Mouse (Mus musculus): Measurements from ENCODE around the gene Gc. TPM values are rescaled to one million over a fixed set of nuclear protein-coding genes. Genes with fewer than 3 reads are reported as not detected.

The Gc gene
- polyA plus RNA-seq (2014; fragmentation: Nextera tagmentation; extraction: Ambion mirVana): not detected in 2 replicates

DNA sequence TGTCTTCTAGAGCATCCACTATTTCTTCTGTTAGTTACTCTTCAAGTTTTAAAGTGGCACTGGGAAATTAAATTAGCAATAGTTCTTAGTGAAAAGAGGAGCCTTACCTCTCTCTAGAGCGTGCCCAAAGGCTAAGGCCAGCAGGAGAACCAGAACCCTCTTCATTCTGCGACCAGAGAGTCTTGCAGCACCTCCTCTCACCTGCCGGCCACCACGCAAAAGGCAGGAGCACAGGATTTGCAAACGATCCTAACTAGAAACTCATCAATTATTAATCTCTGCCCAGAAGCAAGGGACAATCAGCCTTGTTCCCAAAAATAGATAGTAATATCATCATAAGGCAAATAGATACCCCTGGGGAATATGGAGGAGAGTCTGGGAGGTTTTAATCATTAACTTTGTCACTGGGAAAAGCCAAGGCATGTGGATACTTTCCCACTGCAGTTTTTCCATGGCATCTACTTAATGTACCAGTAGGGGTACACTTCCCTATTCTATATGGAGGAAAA, at the start of gene Gc:
TSS of gene Gc (minus strand) at position 345 of the 509 bp plus-strand sequence.
- Histone ChIP-seq H3K9ac (replicated peaks; ENCODE audit: low read length) (no peak within 1 kb of the TSS), H3K27ac (replicated peaks; ENCODE audit: low read depth, low read length) (no peak within 1 kb of the TSS), H3K36me3 (ENCODE audit: control insufficient read depth, insufficient read depth, low read length) (no peaks in the 10 kb centered on the region), H3K4me2 (ENCODE audit: low read length) (no peak within 1 kb of the TSS), H3K27me3 (ENCODE audit: control insufficient read depth, insufficient read depth, low read length) (no peaks in the 10 kb centered on the region), H3K4me1 (ENCODE audit: control insufficient read depth, insufficient read depth, low read length) (no peaks in the 10 kb centered on the region), H3K9me3 (ENCODE audit: control insufficient read depth, low read length) (no peaks in the 10 kb centered on the region), H3K4me3 (replicated peaks; ENCODE audit: low read depth, low read length) (no peak within 1 kb of the TSS)
- DNase-seq (no peak), ATAC-seq (ENCODE audit: low FRiP score, low TSS enrichment) (no peak)
- WGBS: 69% methylated on average over 5 of the region's 5 CpGs

DNA sequence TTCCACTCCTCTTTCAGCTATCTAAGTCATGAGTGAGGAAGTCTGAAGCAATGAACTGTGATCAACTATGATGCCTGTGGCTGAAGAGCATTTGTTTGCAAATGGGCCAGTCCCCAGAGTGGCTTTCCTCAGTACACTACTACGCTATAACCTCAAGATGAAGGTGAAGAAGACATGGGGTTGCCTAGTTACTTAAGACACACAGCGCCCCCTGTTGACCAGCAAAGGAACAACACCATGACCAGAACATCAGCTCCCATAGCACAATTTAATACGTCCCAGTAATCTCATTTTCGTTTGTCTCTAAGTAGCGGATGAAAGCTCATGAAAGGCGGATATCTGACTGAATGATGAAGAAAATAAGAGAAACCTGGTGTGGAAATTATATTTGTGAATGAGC, 42.5 kb upstream of the Gc start:
- Histone ChIP-seq H3K27me3 (ENCODE audit: control insufficient read depth, insufficient read depth, low read length) (no peaks in the 10 kb centered on the region), H3K9ac (replicated peaks; ENCODE audit: low read length) (no peak overlapping the region), H3K9me3 (ENCODE audit: control insufficient read depth, low read length) (no peaks in the 10 kb centered on the region), H3K36me3 (ENCODE audit: control insufficient read depth, insufficient read depth, low read length) (no peaks in the 10 kb centered on the region), H3K4me1 (ENCODE audit: control insufficient read depth, insufficient read depth, low read length) (no peaks in the 10 kb centered on the region), H3K4me3 (replicated peaks; ENCODE audit: low read depth, low read length) (no peak overlapping the region), H3K4me2 (ENCODE audit: low read length) (no peak overlapping the region), H3K27ac (replicated peaks; ENCODE audit: low read depth, low read length) (no peak overlapping the region)
- WGBS: 61% methylated on average over 6 of the region's 6 CpGs
- ATAC-seq (ENCODE audit: low FRiP score, low TSS enrichment): no peak
- no peak for DNase-seq

DNA sequence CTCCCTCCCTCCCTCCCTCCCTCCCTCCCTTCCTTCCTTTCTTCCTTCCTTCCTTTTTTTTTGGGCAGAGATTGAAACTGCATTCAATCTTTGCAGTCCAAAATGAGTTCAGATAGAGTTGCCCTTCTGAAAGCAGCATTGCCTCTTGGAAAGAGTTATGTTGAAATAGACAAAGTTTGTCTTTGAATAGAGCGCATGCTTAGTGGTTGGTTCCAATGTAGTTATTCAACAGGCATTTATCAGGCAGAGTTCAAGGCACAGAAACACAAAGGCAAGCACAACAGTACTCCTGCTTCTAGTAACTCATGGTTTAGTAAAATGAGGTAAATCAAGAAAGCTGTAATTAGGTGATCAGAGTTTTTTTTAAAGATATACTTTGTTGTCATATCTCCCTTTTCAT, 34.9 kb upstream of the Gc start:
- DNase-seq (no peak), ATAC-seq (ENCODE audit: low FRiP score, low TSS enrichment) (no peak)
- WGBS: 91% methylated on average over 1 of the region's 1 CpGs
- H3K4me1 ChIP-seq (ENCODE audit: control insufficient read depth, insufficient read depth, low read length): no peaks in the 10 kb centered on the region
- H3K4me3 ChIP-seq (replicated peaks; ENCODE audit: low read depth, low read length): no peak overlapping the region
- no peaks in the 10 kb centered on the region for H3K9me3 ChIP-seq (ENCODE audit: control insufficient read depth, low read length)
- H3K4me2 ChIP-seq (ENCODE audit: low read length): no peak overlapping the region
- no peaks in the 10 kb centered on the region for H3K36me3 ChIP-seq (ENCODE audit: control insufficient read depth, insufficient read depth, low read length)
- H3K27ac ChIP-seq (replicated peaks; ENCODE audit: low read depth, low read length): no peak overlapping the region
- H3K9ac ChIP-seq (replicated peaks; ENCODE audit: low read length): no peak overlapping the region
- H3K27me3 ChIP-seq (ENCODE audit: control insufficient read depth, insufficient read depth, low read length): no peaks in the 10 kb centered on the region

DNA sequence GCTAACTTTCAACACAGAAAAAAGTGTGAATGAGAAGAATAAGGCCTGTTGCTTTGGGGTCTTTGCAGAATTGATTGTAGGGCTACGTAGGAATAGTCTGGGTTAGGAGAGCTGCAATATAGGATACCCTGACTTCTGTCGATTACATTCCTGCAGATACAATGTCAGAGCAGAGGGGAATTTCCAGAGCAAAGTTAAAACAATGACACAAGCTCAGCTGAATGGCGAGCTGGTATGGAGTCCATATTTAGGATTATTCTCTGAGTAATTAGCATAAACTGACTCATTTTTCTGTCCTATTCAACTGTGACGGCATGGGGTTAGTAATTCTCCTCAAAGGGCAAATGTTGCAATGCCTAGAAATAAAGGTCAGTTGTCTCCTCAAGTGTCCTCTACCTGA, 12.8 kb upstream of the Gc start:
- 68% methylated on average over 4 of the region's 4 CpGs for WGBS
- Histone ChIP-seq H3K4me3 (replicated peaks; ENCODE audit: low read depth, low read length) (no peak overlapping the region), H3K4me1 (ENCODE audit: control insufficient read depth, insufficient read depth, low read length) (no peaks in the 10 kb centered on the region), H3K4me2 (ENCODE audit: low read length) (no peak overlapping the region), H3K9me3 (ENCODE audit: control insufficient read depth, low read length) (no peaks in the 10 kb centered on the region), H3K27ac (replicated peaks; ENCODE audit: low read depth, low read length) (no peak overlapping the region), H3K36me3 (ENCODE audit: control insufficient read depth, insufficient read depth, low read length) (no peaks in the 10 kb centered on the region), H3K9ac (replicated peaks; ENCODE audit: low read length) (no peak overlapping the region), H3K27me3 (ENCODE audit: control insufficient read depth, insufficient read depth, low read length) (no peaks in the 10 kb centered on the region)
- DNase-seq (no peak), ATAC-seq (ENCODE audit: low FRiP score, low TSS enrichment) (no peak)

DNA sequence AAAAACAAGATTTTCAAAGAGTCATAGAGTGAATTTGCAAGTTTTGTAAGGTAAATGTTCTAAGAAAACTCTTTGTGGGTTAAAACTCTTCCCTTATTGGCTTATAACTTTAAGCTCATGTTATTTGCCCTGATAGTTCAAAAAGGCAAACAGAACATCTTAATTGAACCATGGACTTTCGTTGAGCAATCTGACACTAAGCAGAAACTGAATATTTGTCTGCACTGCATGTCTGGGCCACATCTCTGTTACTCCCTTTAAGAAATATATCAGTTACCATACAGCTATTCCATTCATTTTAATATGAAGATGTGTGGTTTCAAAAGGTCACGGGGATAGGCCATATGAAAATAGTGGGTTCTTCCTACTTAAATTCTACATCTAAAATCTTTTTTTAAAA, 10.2 kb upstream of the Gc start:
- no peaks in the 10 kb centered on the region for H3K27me3 ChIP-seq (ENCODE audit: control insufficient read depth, insufficient read depth, low read length)
- 83% methylated on average over 2 of the region's 2 CpGs for WGBS
- H3K9ac ChIP-seq (replicated peaks; ENCODE audit: low read length): no peak overlapping the region
- ATAC-seq (ENCODE audit: low FRiP score, low TSS enrichment) (no peak), DNase-seq (no peak)
- H3K4me2 ChIP-seq (ENCODE audit: low read length): no peak overlapping the region
- no peaks in the 10 kb centered on the region for H3K9me3 ChIP-seq (ENCODE audit: control insufficient read depth, low read length)
- H3K27ac ChIP-seq (replicated peaks; ENCODE audit: low read depth, low read length): no peak overlapping the region
- H3K36me3 ChIP-seq (ENCODE audit: control insufficient read depth, insufficient read depth, low read length): no peaks in the 10 kb centered on the region
- H3K4me1 ChIP-seq (ENCODE audit: control insufficient read depth, insufficient read depth, low read length): no peaks in the 10 kb centered on the region
- no peak overlapping the region for H3K4me3 ChIP-seq (replicated peaks; ENCODE audit: low read depth, low read length)

DNA sequence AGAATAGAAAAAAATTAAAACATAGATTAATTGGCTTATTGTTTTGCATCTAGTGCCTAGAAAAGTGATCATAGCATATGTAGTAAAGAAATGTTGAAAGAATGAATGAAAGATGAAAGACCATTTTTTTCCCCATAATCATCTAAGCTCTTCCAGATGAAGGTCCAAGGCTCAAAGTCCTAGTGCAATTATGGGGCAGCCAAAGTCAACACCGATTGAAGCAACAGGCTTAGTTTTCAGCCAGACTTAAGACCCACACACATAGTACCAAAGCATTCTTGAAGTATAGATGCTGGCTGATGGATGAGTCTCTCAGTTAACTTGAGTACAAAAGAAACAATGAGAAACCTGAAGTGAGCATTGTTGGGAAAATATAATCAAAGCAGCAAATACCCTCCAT, 9.3 kb upstream of the Gc start:
- Histone ChIP-seq H3K4me2 (ENCODE audit: low read length) (no peak overlapping the region), H3K4me1 (ENCODE audit: control insufficient read depth, insufficient read depth, low read length) (no peaks in the 10 kb centered on the region), H3K9me3 (ENCODE audit: control insufficient read depth, low read length) (no peaks in the 10 kb centered on the region), H3K4me3 (replicated peaks; ENCODE audit: low read depth, low read length) (no peak overlapping the region), H3K9ac (replicated peaks; ENCODE audit: low read length) (no peak overlapping the region), H3K36me3 (ENCODE audit: control insufficient read depth, insufficient read depth, low read length) (no peaks in the 10 kb centered on the region), H3K27ac (replicated peaks; ENCODE audit: low read depth, low read length) (no peak overlapping the region), H3K27me3 (ENCODE audit: control insufficient read depth, insufficient read depth, low read length) (no peaks in the 10 kb centered on the region)
- 88% methylated on average over 1 of the region's 1 CpGs for WGBS
- DNase-seq: no peak
- ATAC-seq (ENCODE audit: low FRiP score, low TSS enrichment): no peak

DNA sequence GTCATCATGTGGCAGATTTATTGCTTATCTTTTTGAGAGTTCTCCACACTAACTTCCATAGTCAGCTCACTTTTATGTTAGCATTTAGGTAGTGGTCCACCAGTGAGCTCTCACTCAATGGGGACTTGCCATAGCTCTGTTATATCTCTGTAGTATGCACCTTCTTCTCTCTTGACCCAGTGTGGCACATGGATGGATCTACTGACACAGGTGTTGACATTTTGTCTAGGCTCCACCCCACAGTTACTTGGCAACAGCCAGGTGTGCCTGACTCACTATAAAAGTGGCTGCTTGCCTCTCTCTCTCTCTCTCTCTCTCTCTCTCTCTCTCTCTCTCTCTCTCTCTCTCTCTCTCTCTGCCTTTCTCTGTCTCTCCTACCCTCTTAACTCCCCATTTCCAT, 8.6 kb upstream of the Gc start:
- Histone ChIP-seq H3K4me3 (replicated peaks; ENCODE audit: low read depth, low read length) (no peak overlapping the region), H3K27ac (replicated peaks; ENCODE audit: low read depth, low read length) (no peak overlapping the region), H3K9ac (replicated peaks; ENCODE audit: low read length) (no peak overlapping the region), H3K27me3 (ENCODE audit: control insufficient read depth, insufficient read depth, low read length) (no peaks in the 10 kb centered on the region), H3K9me3 (ENCODE audit: control insufficient read depth, low read length) (no peaks in the 10 kb centered on the region), H3K36me3 (ENCODE audit: control insufficient read depth, insufficient read depth, low read length) (no peaks in the 10 kb centered on the region), H3K4me1 (ENCODE audit: control insufficient read depth, insufficient read depth, low read length) (no peaks in the 10 kb centered on the region), H3K4me2 (ENCODE audit: low read length) (no peak overlapping the region)
- no peak for DNase-seq
- no peak for ATAC-seq (ENCODE audit: low FRiP score, low TSS enrichment)

DNA sequence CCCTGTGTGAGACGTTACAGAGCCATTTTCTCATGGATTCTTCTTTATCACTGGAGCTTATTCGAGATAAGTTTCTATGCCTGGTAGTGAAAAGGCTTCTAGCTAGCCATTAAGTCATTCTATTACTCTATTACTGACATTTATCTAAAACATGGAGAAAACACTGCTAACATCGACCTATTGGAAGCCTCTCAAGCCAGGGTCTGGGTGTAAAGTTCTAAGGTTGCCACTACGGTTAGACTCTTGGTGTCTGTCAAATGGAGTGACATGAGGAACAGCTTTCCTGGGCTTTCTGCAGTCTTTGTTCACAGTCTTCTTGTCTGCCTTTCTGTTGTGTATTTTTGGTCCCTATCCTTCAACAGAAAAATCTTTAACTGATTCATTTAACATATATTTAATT, 4.1 kb upstream of the Gc start:
- ATAC-seq (ENCODE audit: low FRiP score, low TSS enrichment) (no peak), DNase-seq (no peak)
- Histone ChIP-seq H3K4me1 (ENCODE audit: control insufficient read depth, insufficient read depth, low read length) (no peaks in the 10 kb centered on the region), H3K9ac (replicated peaks; ENCODE audit: low read length) (no peak overlapping the region), H3K4me2 (ENCODE audit: low read length) (no peak overlapping the region), H3K27me3 (ENCODE audit: control insufficient read depth, insufficient read depth, low read length) (no peaks in the 10 kb centered on the region), H3K36me3 (ENCODE audit: control insufficient read depth, insufficient read depth, low read length) (no peaks in the 10 kb centered on the region), H3K9me3 (ENCODE audit: control insufficient read depth, low read length) (no peaks in the 10 kb centered on the region), H3K4me3 (replicated peaks; ENCODE audit: low read depth, low read length) (no peak overlapping the region), H3K27ac (replicated peaks; ENCODE audit: low read depth, low read length) (no peak overlapping the region)
- WGBS: 89% methylated on average over 4 of the region's 4 CpGs

DNA sequence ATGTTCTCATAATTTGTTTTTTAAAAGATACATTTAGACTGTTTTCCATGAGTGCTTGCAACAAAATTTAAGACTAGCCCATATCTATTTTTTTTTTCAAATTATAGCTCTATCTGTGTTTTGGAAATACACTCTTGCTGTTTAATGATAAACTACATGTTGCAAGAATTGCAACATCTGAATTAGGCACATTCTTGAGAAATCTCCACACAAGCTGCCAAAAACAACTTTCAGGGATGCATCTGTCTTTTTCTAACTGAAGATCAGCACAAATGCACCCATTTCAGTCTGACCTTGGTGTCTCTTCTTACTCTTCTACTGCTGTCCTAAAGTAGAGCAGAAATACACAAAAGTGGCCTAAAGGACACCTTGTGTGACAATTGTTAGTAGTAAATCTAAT, 1.9 kb upstream of the Gc start:
- H3K4me1 ChIP-seq (ENCODE audit: control insufficient read depth, insufficient read depth, low read length): no peaks in the 10 kb centered on the region
- H3K9ac ChIP-seq (replicated peaks; ENCODE audit: low read length): no peak overlapping the region
- no peaks in the 10 kb centered on the region for H3K27me3 ChIP-seq (ENCODE audit: control insufficient read depth, insufficient read depth, low read length)
- no peak overlapping the region for H3K27ac ChIP-seq (replicated peaks; ENCODE audit: low read depth, low read length)
- H3K9me3 ChIP-seq (ENCODE audit: control insufficient read depth, low read length): no peaks in the 10 kb centered on the region
- H3K36me3 ChIP-seq (ENCODE audit: control insufficient read depth, insufficient read depth, low read length): no peaks in the 10 kb centered on the region
- no peak for DNase-seq
- no peak for ATAC-seq (ENCODE audit: low FRiP score, low TSS enrichment)
- no peak overlapping the region for H3K4me2 ChIP-seq (ENCODE audit: low read length)
- no peak overlapping the region for H3K4me3 ChIP-seq (replicated peaks; ENCODE audit: low read depth, low read length)

Data from midbrain, embryonic 14.5 days (tissue).